Mouse (Mus musculus) ovary, postnatal 10 days (tissue): Measurements from ENCODE around the gene Cdk7.
"Not testable (repeated sequence)": the region's sequence is repeated elsewhere in the genome, so short reads cannot be mapped to it uniquely, and the experiment has no call there.

ENCODE experiments used
- DNase-seq: peaks from one replicate; pipeline ENCODE4 v3.0.0; 2022; ENCODE audit warnings: low spot score

The Cdk7 gene

GRCm38 (mm10) chr13:100730861-100731176 lies at the start of gene Cdk7:
TSS of gene Cdk7 (minus strand) at chr13:100730939.
- peak; percentile 79 for DNase-seq

- no peak for DNase-seq
Observed at GRCm38 (mm10) chr13:100777491-100777890, 46.8 kb upstream of the Cdk7 start.

- no peak for DNase-seq
Observed at GRCm38 (mm10) chr13:100776710-100777109, 46.0 kb upstream of the Cdk7 start.

- no peak for DNase-seq
Observed at GRCm38 (mm10) chr13:100776056-100776419, 45.3 kb upstream of the Cdk7 start.

GRCm38 (mm10) chr13:100775252-100776055 lies 44.7 kb upstream of the Cdk7 start, which contains the start of gene Cenph:
TSS of gene Cenph (minus strand) at chr13:100775899.
- DNase-seq: peak; percentile 52

GRCm38 (mm10) chr13:100774704-100775103 lies 44.0 kb upstream of the Cdk7 start:
- no peak for DNase-seq

GRCm38 (mm10) chr13:100755329-100755728 lies 24.6 kb upstream of the Cdk7 start:
- no peak for DNase-seq

- DNase-seq: no peak
Observed at GRCm38 (mm10) chr13:100754186-100754585, 23.4 kb upstream of the Cdk7 start.

- DNase-seq: no peak
Observed at GRCm38 (mm10) chr13:100753011-100753410, 22.3 kb upstream of the Cdk7 start.

- DNase-seq: no peak
Observed at GRCm38 (mm10) chr13:100752529-100752928, 21.8 kb upstream of the Cdk7 start.

GRCm38 (mm10) chr13:100751402-100751801 lies 20.7 kb upstream of the Cdk7 start:
- no peak for DNase-seq

GRCm38 (mm10) chr13:100750799-100751198 lies 20.1 kb upstream of the Cdk7 start:
- no peak for DNase-seq

GRCm38 (mm10) chr13:100748638-100749037 lies 17.9 kb upstream of the Cdk7 start:
- no peak for DNase-seq

- DNase-seq: no peak
Observed at GRCm38 (mm10) chr13:100746090-100746489, 15.4 kb upstream of the Cdk7 start.

- DNase-seq: peak; percentile 75
Observed at GRCm38 (mm10) chr13:100744036-100744744, 13.5 kb upstream of the Cdk7 start, which contains the start of gene Mrps36. TSS of gene Mrps36 (minus strand) at chr13:100744659.

- no peak for DNase-seq
Observed at GRCm38 (mm10) chr13:100743346-100744035, 12.8 kb upstream of the Cdk7 start.

- DNase-seq: no peak
Observed at GRCm38 (mm10) chr13:100742831-100743230, 12.1 kb upstream of the Cdk7 start.

- no peak for DNase-seq
Observed at GRCm38 (mm10) chr13:100732756-100733155, 2.0 kb upstream of the Cdk7 start.

GRCm38 (mm10) chr13:100731462-100732046 lies 815 bp upstream of the Cdk7 start:
- DNase-seq: not testable (repeated sequence)

- DNase-seq: peak; percentile 18
Observed at GRCm38 (mm10) chr13:100730153-100730860, 432 bp downstream of the Cdk7 start.

- not testable (repeated sequence) for DNase-seq
Observed at GRCm38 (mm10) chr13:100728530-100728929, 2.2 kb downstream of the Cdk7 start.

- DNase-seq: no peak
Observed at GRCm38 (mm10) chr13:100728086-100728485, 2.7 kb downstream of the Cdk7 start.
